Mouse (Mus musculus) kidney, embryonic 14.5 days (tissue): ENCODE results near the gene Gcsam. TPM values are rescaled to one million over a fixed set of nuclear protein-coding genes. Genes with fewer than 3 reads are reported as not detected.

ENCODE experiments used
- ATAC-seq: fragments of 200-750 bp; cut with Nextera tagmentation; 2 replicates; pipeline ENCODE4 v1.8.0; 2017; ENCODE audit warnings: moderate number of reproducible peaks, mild to moderate bottlenecking, moderate TSS enrichment, moderate library complexity; ENCODE audit not compliant: low FRiP score, low TSS enrichment
- H3K27ac ChIP-seq: fragments of 300-500 bp; sonication (generic); 2 replicates; pipeline ENCODE4 v1.5.1; 2014; ENCODE audit warnings: low read depth, mild to moderate bottlenecking, low read length, moderate library complexity, mixed read lengths
- H3K27me3 ChIP-seq: fragments of 300-500 bp; sonication (generic); 2 replicates; pipeline ENCODE4 v1.6.1; 2014; ENCODE audit warnings: mild to moderate bottlenecking, low read length; ENCODE audit not compliant: control insufficient read depth, insufficient read depth
- H3K36me3 ChIP-seq: fragments of 300-500 bp; sonication (generic); 2 replicates; pipeline ENCODE4 v1.6.1; 2014; ENCODE audit warnings: low read length, mixed read lengths; ENCODE audit not compliant: control insufficient read depth, insufficient read depth
- H3K4me1 ChIP-seq: fragments of 300-500 bp; sonication (generic); 2 replicates; pipeline ENCODE4 v1.6.1; 2014; ENCODE audit warnings: low read length, mixed read lengths; ENCODE audit not compliant: control insufficient read depth, insufficient read depth
- H3K4me2 ChIP-seq: fragments of 300-500 bp; sonication (generic); replicated peaks from 2 replicates; pipeline ENCODE4 v1.6.1; 2014; ENCODE audit warnings: low read depth, mild to moderate bottlenecking, low read length
- H3K4me3 ChIP-seq: fragments of 300-500 bp; sonication (generic); 2 replicates; pipeline ENCODE4 v1.5.1; 2014; ENCODE audit warnings: mild to moderate bottlenecking, low read length
- H3K9ac ChIP-seq: fragments of 300-500 bp; sonication (generic); 2 replicates; pipeline ENCODE4 v1.6.1; 2014; ENCODE audit warnings: low read depth, mild to moderate bottlenecking, low read length, moderate library complexity
- H3K9me3 ChIP-seq: fragments of 300-500 bp; sonication (generic); 2 replicates; pipeline ENCODE4 v1.6.1; 2016; ENCODE audit warnings: low read length; ENCODE audit not compliant: control insufficient read depth
- WGBS: fragments of 180-500 bp; shearing (Covaris S2); extraction: QIAGEN DNeasy Blood & Tissue Kit; methylation state at CpG from one replicate; pipeline ENCODE4 v1.1.7; 2014; 5-methylcytosine and 5-hydroxymethylcytosine counted together
- polyA plus RNA-seq: library from polyadenylated mRNA; unstranded; fragments of >200 nt; fragmentation: Nextera tagmentation; extraction: Ambion mirVana; gene quantifications from 2 replicates; pipeline ENCODE4 v1.2.1, GENCODE M21; 2014

Gene Gcsam
- polyA plus RNA-seq, 1 experiment from 2014 or later: 0.19 TPM

- H3K4me1 ChIP-seq: peaks cover 4% of the 10 kb centered on the region; the same call in 1 of the 2 replicates
- 0 out of 2 replicates have a peak, but pooled peaks cover 4% of the 10 kb centered on the region for H3K27me3 ChIP-seq
- ATAC-seq: no peak; the same call in 1 of the 2 replicates
- H3K36me3 ChIP-seq: no peaks in the 10 kb centered on the region
- 65% methylated on average over 9 of the region's 9 CpGs for WGBS
- no peaks in the 10 kb centered on the region for H3K9me3 ChIP-seq
- no peak overlapping the region for H3K27ac ChIP-seq
- H3K9ac ChIP-seq: no peak overlapping the region
- no peak overlapping the region; the same call in 1 of the 2 replicates for H3K4me3 ChIP-seq
- H3K4me2 ChIP-seq: peak overlapping the region; percentile 74; the same call in 1 of the 2 replicates
Measured at GRCm38 (mm10) chr16:45654465-45654864, 44.3 kb downstream of the Gcsam start.

DNA sequence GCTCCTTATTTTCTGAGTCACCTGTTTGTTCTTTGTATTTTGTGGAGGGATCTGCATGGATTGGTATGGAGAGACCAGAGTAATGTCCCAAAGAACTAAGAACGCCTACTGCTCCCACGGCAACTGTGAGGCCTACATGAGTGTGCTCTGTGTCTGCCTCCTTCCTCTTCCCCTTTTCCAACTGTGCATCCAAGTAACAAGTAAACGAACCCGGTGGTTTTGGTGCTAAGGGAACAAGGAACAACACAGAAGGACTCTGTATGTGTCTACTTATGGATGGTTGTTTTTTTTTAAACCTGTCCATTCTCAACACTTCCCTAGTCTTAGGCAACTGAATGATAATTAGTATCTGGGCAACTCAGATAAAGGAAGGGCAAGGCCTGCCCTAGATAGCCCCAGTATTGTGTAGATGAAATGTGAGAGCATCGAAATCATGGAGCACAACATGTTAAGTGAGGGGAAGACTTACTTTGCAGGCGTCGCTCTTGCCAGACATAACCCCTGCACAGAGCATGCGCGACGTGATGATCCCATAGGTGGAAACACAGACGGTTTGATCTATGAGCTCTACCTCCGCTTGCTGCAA is 47.5 kb downstream of the Gcsam start:
- 91% methylated on average over 12 of the region's 12 CpGs for WGBS
- no peak overlapping the region for H3K4me3 ChIP-seq
- no peak for ATAC-seq
- H3K4me1 ChIP-seq: peaks cover 4% of the 10 kb centered on the region; the same call in 1 of the 2 replicates
- 0 out of 2 replicates have a peak, but pooled peaks cover 4% of the 10 kb centered on the region for H3K27me3 ChIP-seq
- H3K4me2 ChIP-seq: no peak overlapping the region
- H3K9me3 ChIP-seq: no peaks in the 10 kb centered on the region
- H3K36me3 ChIP-seq: no peaks in the 10 kb centered on the region
- no peak overlapping the region for H3K9ac ChIP-seq
- H3K27ac ChIP-seq: no peak overlapping the region

- Histone ChIP-seq H3K27me3 (0 out of 2 replicates have a peak, but pooled peaks cover 4% of the 10 kb centered on the region), H3K4me3 (no peak overlapping the region)
Measured at GRCm38 (mm10) chr16:45658248-45658647, 48.1 kb downstream of the Gcsam start.

DNA sequence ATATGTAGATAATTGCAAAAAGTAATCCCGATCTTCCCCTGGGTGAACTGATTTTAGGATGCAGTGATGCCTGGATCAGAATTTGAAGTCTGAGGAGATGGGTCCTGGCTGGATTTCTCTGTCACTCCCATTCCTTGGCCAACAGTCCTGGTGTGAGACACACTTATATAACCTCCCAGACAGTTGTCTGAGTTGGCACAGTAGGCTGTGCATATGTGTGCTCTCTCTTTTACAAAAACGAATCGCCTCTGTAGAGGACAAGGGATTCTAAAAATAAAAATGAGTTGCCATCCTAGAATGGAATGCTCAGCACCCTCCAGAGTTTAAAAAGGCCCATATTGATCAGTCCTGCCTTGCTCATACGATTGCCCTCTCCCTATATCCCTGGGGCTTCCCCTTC is 49.4 kb downstream of the Gcsam start:
- H3K27ac ChIP-seq: no peak overlapping the region
- H3K4me3 ChIP-seq: no peak overlapping the region
- WGBS: 91% methylated on average over 4 of the region's 4 CpGs
- no peaks in the 10 kb centered on the region for H3K9me3 ChIP-seq
- no peak overlapping the region for H3K9ac ChIP-seq
- ATAC-seq: no peak
- no peaks in the 10 kb centered on the region for H3K4me1 ChIP-seq
- H3K27me3 ChIP-seq: 0 out of 2 replicates have a peak, but pooled peaks cover under 1% of the 10 kb centered on the region
- no peak overlapping the region for H3K4me2 ChIP-seq
- no peaks in the 10 kb centered on the region for H3K36me3 ChIP-seq

More at GRCm38 (mm10) chr16:45658248-45658647, 48.1 kb downstream of the Gcsam start:
- peaks cover 4% of the 10 kb centered on the region; the same call in 1 of the 2 replicates for H3K4me1 ChIP-seq
- no peak overlapping the region for H3K27ac ChIP-seq
- WGBS: 76% methylated on average over 1 of the region's 1 CpGs
- no peak for ATAC-seq
- no peak overlapping the region for H3K4me2 ChIP-seq
- no peaks in the 10 kb centered on the region for H3K36me3 ChIP-seq
- H3K9ac ChIP-seq: no peak overlapping the region
- H3K9me3 ChIP-seq: no peaks in the 10 kb centered on the region

DNA sequence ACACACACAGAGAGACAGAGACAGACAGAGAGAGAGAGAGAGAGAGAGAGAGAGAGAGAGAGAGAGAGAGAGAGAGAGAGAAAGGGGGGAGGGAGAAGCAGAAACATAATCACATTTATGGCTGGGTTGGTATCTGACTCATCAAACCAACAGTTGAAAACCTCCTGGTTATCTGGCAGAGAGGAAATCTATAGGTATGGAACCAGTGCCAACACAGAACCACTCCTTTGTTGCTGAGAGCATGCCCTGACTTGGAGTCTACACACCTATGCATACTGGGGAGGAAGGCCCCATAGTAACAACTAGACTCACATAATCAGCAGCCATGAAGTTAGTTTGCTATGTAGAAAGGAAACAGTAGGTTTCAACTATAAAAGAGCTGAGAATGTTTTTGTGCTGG is 52.2 kb downstream of the Gcsam start:
- Histone ChIP-seq H3K36me3 (no peaks in the 10 kb centered on the region), H3K9ac (no peak overlapping the region), H3K4me2 (no peak overlapping the region), H3K9me3 (no peaks in the 10 kb centered on the region), H3K4me1 (no peaks in the 10 kb centered on the region), H3K4me3 (no peak overlapping the region), H3K27me3 (no peaks in the 10 kb centered on the region), H3K27ac (no peak overlapping the region)
- ATAC-seq: no peak

DNA sequence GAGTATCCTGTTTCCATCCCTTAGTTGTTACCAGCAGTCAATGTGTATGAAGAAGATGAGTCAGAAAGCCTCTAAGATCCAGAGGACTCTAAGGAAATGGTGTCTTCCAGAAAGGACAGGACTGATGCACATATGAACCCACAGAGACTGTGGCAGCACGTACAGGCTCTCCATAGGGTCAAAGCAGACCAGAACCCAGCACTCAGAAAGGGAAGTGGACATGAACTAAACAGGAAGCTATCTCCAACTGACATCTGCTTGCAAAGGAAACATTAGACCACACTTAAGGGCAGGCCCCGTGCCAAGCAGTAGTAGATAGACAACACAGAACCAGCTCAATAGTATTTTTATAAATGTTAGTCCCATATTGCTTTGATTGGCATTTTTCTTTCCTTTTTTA is 56.0 kb downstream of the Gcsam start:
- no peaks in the 10 kb centered on the region for H3K36me3 ChIP-seq
- H3K27me3 ChIP-seq: no peaks in the 10 kb centered on the region
- H3K9ac ChIP-seq: no peak overlapping the region
- no peak overlapping the region for H3K4me2 ChIP-seq
- no peaks in the 10 kb centered on the region for H3K4me1 ChIP-seq
- no peak overlapping the region for H3K27ac ChIP-seq
- no peaks in the 10 kb centered on the region for H3K9me3 ChIP-seq
- no peak for ATAC-seq
- no peak overlapping the region for H3K4me3 ChIP-seq
- 74% methylated on average over 2 of the region's 2 CpGs for WGBS

DNA sequence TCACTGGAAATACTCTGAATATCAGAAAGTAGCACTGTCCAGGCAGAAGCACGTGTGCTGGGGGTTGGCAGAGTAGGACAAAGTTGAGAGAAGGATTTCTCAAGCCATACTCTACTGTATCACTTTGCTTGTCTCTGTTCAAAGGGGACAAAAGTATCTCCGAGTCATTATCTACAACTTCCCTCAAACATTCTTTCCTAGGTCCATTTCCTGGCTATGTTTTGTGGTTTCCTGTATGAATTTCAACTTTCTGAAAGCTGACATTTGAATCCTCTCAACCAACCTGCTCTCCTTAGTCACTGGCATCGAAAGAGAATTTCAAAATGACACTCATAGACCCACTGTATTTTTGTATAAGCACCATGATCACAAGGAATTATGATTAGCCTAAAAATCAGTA is 58.0 kb downstream of the Gcsam start:
- no peaks in the 10 kb centered on the region for H3K36me3 ChIP-seq
- no peak overlapping the region for H3K27ac ChIP-seq
- ATAC-seq: no peak
- H3K9me3 ChIP-seq: no peaks in the 10 kb centered on the region
- H3K4me3 ChIP-seq: no peak overlapping the region
- no peaks in the 10 kb centered on the region for H3K27me3 ChIP-seq
- no peaks in the 10 kb centered on the region for H3K4me1 ChIP-seq
- 69% methylated on average over 3 of the region's 3 CpGs for WGBS
- no peak overlapping the region for H3K9ac ChIP-seq
- H3K4me2 ChIP-seq: no peak overlapping the region

DNA sequence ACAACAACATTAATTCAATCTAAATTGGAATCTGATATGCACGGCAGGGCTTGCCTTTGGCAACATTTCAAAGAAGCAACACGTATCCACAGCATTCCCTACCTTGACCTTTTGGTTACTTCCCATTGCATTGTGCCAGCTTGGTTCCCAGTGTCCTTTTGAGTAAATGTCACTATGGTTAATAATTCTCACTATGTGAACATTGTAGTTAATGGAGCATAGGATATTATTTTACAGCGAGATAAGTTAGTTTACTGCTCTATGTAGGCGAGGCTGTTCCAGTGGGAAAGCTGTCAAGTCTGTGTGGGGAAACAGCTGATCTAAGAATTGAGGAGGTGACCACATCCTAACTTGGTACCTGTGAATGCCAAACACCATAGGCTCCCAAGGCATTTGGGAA is 59.8 kb downstream of the Gcsam start:
- Histone ChIP-seq H3K27me3 (no peaks in the 10 kb centered on the region), H3K4me3 (no peak overlapping the region), H3K4me1 (no peaks in the 10 kb centered on the region), H3K27ac (no peak overlapping the region), H3K4me2 (no peak overlapping the region), H3K9ac (no peak overlapping the region), H3K36me3 (no peaks in the 10 kb centered on the region), H3K9me3 (no peaks in the 10 kb centered on the region)
- 29% methylated on average over 4 of the region's 4 CpGs for WGBS
- no peak for ATAC-seq
